Mouse (Mus musculus) liver, adult 2 months (tissue): Measurements from ENCODE around the gene Cpne8. TPM values are rescaled to one million over a fixed set of nuclear protein-coding genes. Genes with fewer than 3 reads are reported as not detected.

Experiments used
- DNase-seq: peaks from one replicate; pipeline ENCODE4 v3.0.0-alpha.2; 2011; ENCODE audit warnings: low read depth, low spot score; ENCODE audit errors: extremely low read depth
- H3K27ac ChIP-seq: fragments of 200-500 bp; replicated peaks from 2 replicates; pipeline ENCODE4 v1.5.1; 2012; ENCODE audit warnings: low read depth, mild to moderate bottlenecking, control low read depth, inconsistent platforms, low read length; ENCODE audit not compliant: insufficient read depth
- H3K27me3 ChIP-seq: fragments of 200-500 bp; 2 replicates; pipeline ENCODE4 v1.6.1; 2012; ENCODE audit warnings: mild to moderate bottlenecking, moderate library complexity, low read length, inconsistent platforms; ENCODE audit not compliant: control insufficient read depth, insufficient read depth
- H3K36me3 ChIP-seq: fragments of 200-500 bp; 2 replicates; pipeline ENCODE4 v1.6.1; 2012; ENCODE audit warnings: low read length, inconsistent platforms; ENCODE audit not compliant: control insufficient read depth, insufficient read depth
- H3K4me1 ChIP-seq: fragments of 200-500 bp; 2 replicates; pipeline ENCODE4 v1.6.1; 2011; ENCODE audit warnings: low read length; ENCODE audit not compliant: control insufficient read depth, insufficient read depth
- H3K4me3 ChIP-seq: fragments of 200-500 bp; 2 replicates; pipeline ENCODE4 v1.5.1; 2011; ENCODE audit warnings: low read depth, mild to moderate bottlenecking, control low read depth, low read length, moderate library complexity; ENCODE audit not compliant: insufficient read depth
- H3K79me2 ChIP-seq: fragments of 200-500 bp; 2 replicates; pipeline ENCODE4 v1.6.1; 2012; ENCODE audit warnings: inconsistent platforms, mild to moderate bottlenecking, low read length, moderate library complexity; ENCODE audit not compliant: control insufficient read depth, insufficient read depth
- H3K9ac ChIP-seq: fragments of 200-500 bp; 2 replicates; pipeline ENCODE4 v1.6.1; 2012; ENCODE audit warnings: low read depth, mild to moderate bottlenecking, control low read depth, inconsistent platforms, low read length
- CTCF ChIP-seq: fragments of 200-500 bp; IDR thresholded peaks from 2 replicates; pipeline ENCODE4 v1.5.1; 2011; ENCODE audit warnings: low read depth, low read length, control low read depth
- POLR2A ChIP-seq: fragments of 200-500 bp; IDR thresholded peaks from 2 replicates; pipeline ENCODE4 v1.6.1; 2011; ENCODE audit warnings: low read length, control low read depth; ENCODE audit not compliant: insufficient read depth; ENCODE audit errors: extremely low read depth
- WGBS: fragments of 180-500 bp; shearing (Covaris S2); methylation state at CpG from one replicate; pipeline ENCODE4 v1.1.7; 2018; 5-methylcytosine and 5-hydroxymethylcytosine counted together
- polyA plus RNA-seq: library from polyadenylated mRNA; depleted of rRNA; stranded (reverse); fragments of >200 nt; gene quantifications from 2 replicates; pipeline ENCODE4 v1.2.3, GENCODE M21; 2012
- total RNA-seq: library from RNA; depleted of rRNA; stranded (reverse); fragments of >200 nt; gene quantifications from 2 replicates; pipeline ENCODE4 v1.2.3, GENCODE M21; 2014

Gene Cpne8
- total and polyA plus RNA-seq, 2 experiments: 3.3 to 4.3 TPM

- TF ChIP-seq POLR2A (no peak), CTCF (no peak)
Observed at GRCm38 (mm10) chr15:90660723-90661122, 18.5 kb downstream of the Cpne8 start.

GRCm38 (mm10) chr15:90658053-90658452, 21.2 kb downstream of the Cpne8 start:
- Histone ChIP-seq H3K36me3 (no peaks in the 10 kb centered on the region), H3K79me2 (peaks cover 3% of the 10 kb centered on the region; the same call in 1 of the 2 replicates), H3K27ac (no peak overlapping the region), H3K4me1 (no peaks in the 10 kb centered on the region; the same call in 1 of the 2 replicates), H3K4me3 (no peak overlapping the region), H3K27me3 (no peaks in the 10 kb centered on the region), H3K9ac (no peak overlapping the region)
- WGBS: 72% methylated on average over 2 of the region's 2 CpGs
- no peak for TF ChIP-seq CTCF
- no peak for DNase-seq

More at GRCm38 (mm10) chr15:90660723-90661122, 18.5 kb downstream of the Cpne8 start:
- no peak overlapping the region for H3K27ac ChIP-seq
- no peaks in the 10 kb centered on the region; the same call in 1 of the 2 replicates for H3K79me2 ChIP-seq
- 92% methylated on average over 3 of the region's 3 CpGs for WGBS
- no peak for DNase-seq
- no peak overlapping the region for H3K4me3 ChIP-seq
- H3K36me3 ChIP-seq: no peaks in the 10 kb centered on the region
- no peaks in the 10 kb centered on the region; the same call in 1 of the 2 replicates for H3K4me1 ChIP-seq
- H3K9ac ChIP-seq: no peak overlapping the region
- no peaks in the 10 kb centered on the region for H3K27me3 ChIP-seq

GRCm38 (mm10) chr15:90656521-90656920, 22.7 kb downstream of the Cpne8 start:
- WGBS: 67% methylated on average over 8 of the region's 8 CpGs
- no peak overlapping the region for H3K9ac ChIP-seq
- DNase-seq: no peak
- TF ChIP-seq POLR2A (no peak), CTCF (no peak)
- no peak overlapping the region for H3K4me3 ChIP-seq
- no peaks in the 10 kb centered on the region for H3K36me3 ChIP-seq
- no peaks in the 10 kb centered on the region for H3K27me3 ChIP-seq
- H3K27ac ChIP-seq: no peak overlapping the region
- peaks cover 3% of the 10 kb centered on the region; the same call in 1 of the 2 replicates for H3K79me2 ChIP-seq
- no peaks in the 10 kb centered on the region; the same call in 1 of the 2 replicates for H3K4me1 ChIP-seq

GRCm38 (mm10) chr15:90647011-90647577, 32.1 kb downstream of the Cpne8 start:
- H3K79me2 ChIP-seq: no peaks in the 10 kb centered on the region; the same call in 1 of the 2 replicates
- H3K9ac ChIP-seq: no peak overlapping the region
- no peaks in the 10 kb centered on the region for H3K27me3 ChIP-seq
- no peak for DNase-seq
- TF ChIP-seq CTCF (no peak), POLR2A (no peak)
- 93% methylated on average over 5 of the region's 5 CpGs for WGBS
- no peak overlapping the region for H3K4me3 ChIP-seq
- no peak overlapping the region for H3K27ac ChIP-seq
- H3K4me1 ChIP-seq: no peaks in the 10 kb centered on the region
- peaks cover 11% of the 10 kb centered on the region; the same call in 1 of the 2 replicates for H3K36me3 ChIP-seq

GRCm38 (mm10) chr15:90646326-90646725, 32.9 kb downstream of the Cpne8 start:
- TF ChIP-seq CTCF (no peak), POLR2A (no peak)
- Histone ChIP-seq H3K4me3 (no peak overlapping the region), H3K9ac (no peak overlapping the region), H3K36me3 (peaks cover 11% of the 10 kb centered on the region; the same call in 1 of the 2 replicates), H3K4me1 (no peaks in the 10 kb centered on the region), H3K27me3 (no peaks in the 10 kb centered on the region), H3K27ac (no peak overlapping the region), H3K79me2 (no peaks in the 10 kb centered on the region; the same call in 1 of the 2 replicates)
- no peak for DNase-seq
- 95% methylated on average over 4 of the region's 4 CpGs for WGBS

- no peaks in the 10 kb centered on the region for H3K4me1 ChIP-seq
- peaks cover 11% of the 10 kb centered on the region; the same call in 1 of the 2 replicates for H3K36me3 ChIP-seq
- H3K9ac ChIP-seq: no peak overlapping the region
- no peaks in the 10 kb centered on the region for H3K27me3 ChIP-seq
- H3K79me2 ChIP-seq: no peaks in the 10 kb centered on the region; the same call in 1 of the 2 replicates
- H3K27ac ChIP-seq: no peak overlapping the region
- WGBS: 93% methylated on average over 10 of the region's 10 CpGs
- no peak overlapping the region for H3K4me3 ChIP-seq
- no peak for TF ChIP-seq POLR2A
- TF ChIP-seq CTCF: no peak
- DNase-seq: no peak
Observed at GRCm38 (mm10) chr15:90645828-90646227, 33.4 kb downstream of the Cpne8 start.
